Mouse (Mus musculus) 3134 (cell line): ENCODE results near the gene Mfn2.
"Not testable (repeated sequence)": the region's sequence is repeated elsewhere in the genome, so short reads cannot be mapped to it uniquely, and the experiment has no call there.

Source experiments
- DNase-seq: peaks from one replicate; pipeline ENCODE4 v3.0.0-alpha.2; 2011; ENCODE audit warnings: low spot score; ENCODE audit not compliant: insufficient read length; ENCODE audit errors: extremely low read depth

The Mfn2 gene

DNA sequence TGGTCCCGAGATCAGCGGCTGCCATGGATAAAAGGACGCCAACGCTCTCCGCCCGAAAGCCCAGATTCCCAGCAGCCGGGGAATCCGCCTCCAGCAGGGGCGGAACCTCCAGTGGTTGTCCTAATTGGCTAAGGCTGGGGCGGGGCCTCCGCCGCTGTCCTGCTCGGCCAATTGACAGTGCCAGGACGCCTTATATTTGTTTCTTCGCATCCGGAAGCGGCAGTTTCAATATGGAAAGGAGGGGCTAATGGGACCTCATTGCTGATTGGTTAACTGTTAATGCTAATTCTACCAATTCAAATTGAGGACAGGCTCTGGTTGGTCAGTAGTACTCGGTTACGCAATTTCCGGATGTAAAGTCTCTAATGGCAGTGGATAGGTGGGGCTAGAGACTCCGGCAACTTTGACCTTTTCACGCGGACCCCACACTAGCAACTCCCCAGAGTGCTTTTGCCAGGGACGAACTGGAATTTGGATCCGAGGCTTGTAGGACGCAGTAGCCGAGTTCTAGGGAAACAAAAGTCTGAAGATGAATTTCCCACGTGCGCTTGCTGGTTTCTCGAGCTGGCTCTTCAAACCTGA, 36.0 kb downstream of the Mfn2 start, which contains the start of the genes Miip and Fv1:
TSS of gene Miip (minus strand) at position 367 of the 582 bp plus-strand sequence.
TSS of gene Fv1 (plus strand) at position 530 of the 582 bp plus-strand sequence.
- peak; percentile 92 for DNase-seq

DNA sequence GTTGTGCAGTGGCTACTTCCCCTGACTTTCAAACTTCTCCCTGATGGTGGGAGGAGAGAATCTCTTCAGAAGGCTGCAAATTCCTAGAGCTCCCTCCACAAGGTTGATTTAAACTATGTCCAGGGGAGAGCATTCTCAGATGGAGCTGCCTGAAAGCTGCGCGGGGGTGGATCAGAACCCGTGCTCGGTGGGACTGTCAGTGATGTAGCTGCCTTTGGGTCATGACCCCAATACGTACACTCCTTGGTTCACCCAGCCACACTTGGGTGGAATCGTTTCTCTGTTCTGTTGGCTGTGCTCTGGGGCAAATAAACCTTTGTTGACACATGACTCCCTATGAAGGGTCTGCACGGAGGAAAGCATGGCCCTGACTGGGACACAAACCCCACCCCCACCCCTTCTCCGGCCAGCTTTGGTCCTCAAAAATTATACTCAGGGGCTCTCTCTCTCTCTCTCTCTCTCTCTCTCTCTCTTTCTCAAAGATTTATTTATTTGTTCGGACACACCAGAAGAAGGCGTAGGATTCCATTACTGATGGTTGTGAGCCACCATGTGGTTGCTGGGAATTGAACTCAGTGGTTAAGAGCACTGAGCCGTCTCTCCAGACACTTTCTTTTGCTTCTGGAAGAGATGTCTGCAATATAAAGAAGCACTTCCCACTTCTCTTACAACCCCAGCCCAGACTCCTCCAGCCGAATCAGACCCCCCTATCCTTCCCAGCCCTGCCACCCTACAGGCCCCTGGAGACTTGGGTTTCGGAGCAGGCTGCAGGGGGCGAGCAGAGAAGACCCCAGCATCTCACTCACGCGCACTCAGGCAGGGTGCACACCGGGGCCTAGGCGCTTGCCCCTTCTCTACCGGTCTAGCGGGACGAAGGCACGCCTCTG, 36.7 kb downstream of the Mfn2 start:
- no peak for DNase-seq

GRCm38 (mm10) chr4:147866793-147867192, 37.7 kb downstream of the Mfn2 start:
- DNase-seq = peak; percentile 38

- DNase-seq = no peak
These were observed 38.4 kb downstream of the Mfn2 start for GRCm38 (mm10) chr4:147866056-147866455.

DNA sequence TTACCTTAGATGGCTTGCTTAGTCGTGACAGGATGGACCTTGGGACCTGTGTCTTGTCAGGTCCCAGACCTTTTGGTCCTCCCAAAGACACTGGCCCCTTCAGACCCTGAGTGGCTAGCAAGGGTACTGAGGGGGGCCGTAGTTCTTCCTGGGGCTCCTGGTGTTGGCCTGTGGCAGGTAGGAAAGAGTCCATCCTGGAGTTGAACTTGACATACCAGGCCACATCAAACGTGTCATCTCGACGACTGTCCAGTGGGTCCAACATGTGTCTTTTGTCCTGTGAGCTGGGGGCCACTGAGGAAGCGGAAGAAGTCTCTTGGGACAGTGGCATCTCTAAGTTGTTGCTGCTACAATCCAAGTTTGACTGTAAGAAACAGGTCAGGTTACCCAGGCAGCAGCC, 38.9 kb downstream of the Mfn2 start:
- DNase-seq = no peak

DNA sequence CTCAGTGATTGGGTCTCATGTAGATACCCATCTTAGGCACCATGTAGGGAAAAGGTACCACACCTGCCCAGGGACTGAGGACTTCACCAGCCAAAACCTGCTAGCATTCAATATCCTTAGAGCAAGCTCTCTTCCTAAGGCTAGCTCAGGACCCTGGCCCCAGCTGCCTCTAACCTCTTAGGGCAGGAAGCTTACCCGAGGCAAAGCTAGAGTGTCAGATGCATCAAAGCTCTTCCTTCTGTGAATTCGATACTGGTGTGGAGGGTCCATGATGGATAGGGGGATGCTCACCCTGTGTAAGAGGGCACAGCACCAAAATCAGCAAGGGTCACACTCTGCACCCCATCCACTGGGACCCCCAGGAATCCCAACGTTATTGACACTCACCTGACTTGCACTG, 42.5 kb downstream of the Mfn2 start:
- DNase-seq = no peak

- no peak for DNase-seq
These were observed 53.7 kb downstream of the Mfn2 start for GRCm38 (mm10) chr4:147850776-147851175.

DNA sequence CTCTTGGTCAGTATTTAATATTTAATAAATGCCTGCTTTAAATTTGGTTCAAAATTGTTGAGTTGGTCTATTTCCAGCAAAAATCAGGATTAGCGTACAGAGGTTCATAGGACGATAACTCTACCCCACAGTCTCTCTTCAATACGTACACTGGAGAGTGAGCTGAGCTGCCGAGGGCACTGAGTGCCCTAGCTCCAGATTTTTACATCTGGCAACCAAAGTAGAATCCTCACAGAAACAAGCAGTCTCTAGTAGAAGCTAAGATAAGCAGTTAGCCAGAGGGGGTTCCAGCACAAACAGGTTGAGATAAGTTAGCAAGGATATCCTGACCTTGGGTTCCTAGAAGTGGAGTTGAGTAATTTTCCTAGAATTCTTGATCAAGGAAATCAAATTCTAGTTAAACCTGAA, 55.9 kb downstream of the Mfn2 start:
- no peak for DNase-seq

GRCm38 (mm10) chr4:147847614-147848583, 56.6 kb downstream of the Mfn2 start, which contains the start of gene Zfp933:
TSS of gene Zfp933 (minus strand) at chr4:147848366.
- DNase-seq = peak; percentile 66

DNA sequence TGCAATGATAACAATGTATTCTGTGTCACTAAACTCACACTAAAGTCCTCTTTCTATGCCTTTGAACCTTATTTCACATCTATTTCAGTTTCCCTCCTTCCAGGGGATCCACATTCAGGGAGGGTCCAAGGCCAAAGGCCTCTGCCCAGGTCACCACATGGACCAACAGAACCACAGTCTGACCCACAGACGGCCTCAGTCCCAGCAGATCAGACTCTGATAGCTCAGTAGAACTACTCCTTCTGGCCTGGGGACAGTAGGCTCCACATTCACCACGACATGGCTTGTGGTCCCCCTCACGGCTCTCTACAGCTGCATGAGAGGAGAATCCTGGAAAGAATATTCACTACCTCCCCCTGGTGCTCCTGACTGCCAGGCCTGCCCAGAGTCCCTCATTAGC, 61.6 kb downstream of the Mfn2 start:
- DNase-seq = no peak

- DNase-seq = not testable (repeated sequence)
These were observed 65.2 kb downstream of the Mfn2 start for GRCm38 (mm10) chr4:147839282-147839681.

- DNase-seq = no peak
These were observed 80.1 kb downstream of the Mfn2 start for GRCm38 (mm10) chr4:147824389-147824788.
